21 mouse cellular contexts compared by ENCODE assay signal in the genomic region with DNA sequence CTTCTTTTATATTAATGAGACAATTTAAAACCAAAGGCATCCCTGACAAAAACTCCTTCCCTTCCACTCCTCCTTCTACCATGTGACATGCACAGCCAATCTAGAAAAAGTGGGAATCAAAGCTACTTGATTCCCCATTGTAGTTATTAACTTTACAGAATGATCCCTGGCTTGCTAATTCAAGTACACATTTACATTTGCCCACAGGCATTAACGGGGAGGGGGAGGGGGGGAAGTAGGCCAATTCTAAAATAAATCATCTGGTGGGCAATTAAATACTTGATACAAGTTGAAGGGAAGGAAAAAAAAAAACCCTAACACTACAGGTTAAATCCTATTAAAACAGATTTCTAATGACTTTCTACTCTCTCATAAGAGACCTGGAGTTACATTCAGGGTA.
DNase-seq lines count a peak whose midpoint lies in the region; ATAC-seq and TF ChIP-seq lines count a peak whose summit lies in the region.
"Had no signal": no experiment of that assay in that cellular context is flagged by ENCODE, and none has a peak within 500 bp of the region (broad histone marks: within the 10 kb centered on the region; RNA-seq: fewer than 3 reads in every experiment).

No protein-coding gene starts in this region.

- no peak overlapping the region for H3K9ac ChIP-seq in forebrain, embryonic 13.5 days
- H3K9ac ChIP-seq in forebrain, embryonic 11.5 days (ENCODE audit: low read length), result no peak overlapping the region
- no peak overlapping the region for H3K9ac ChIP-seq in hindbrain, postnatal 0 days (replicated peaks; ENCODE audit: low read length)
- H3K9ac ChIP-seq in midbrain, embryonic 14.5 days (replicated peaks; ENCODE audit: low read length), result no peak overlapping the region
- H3K9ac ChIP-seq in midbrain, postnatal 0 days (replicated peaks; ENCODE audit: low read length, poor library complexity, severe bottlenecking), result no peak overlapping the region
- H3K9ac ChIP-seq: embryonic facial prominence, embryonic 13.5 days; embryonic facial prominence, embryonic 15.5 days; forebrain, embryonic 12.5 days had no signal

- no peak for TF ChIP-seq CTCF in hindbrain, postnatal 0 days (IDR thresholded peaks at IDR 0.05; ENCODE audit: low read depth)
- no peak for TF ChIP-seq CTCF in midbrain, postnatal 0 days (IDR thresholded peaks at IDR 0.05)
- TF ChIP-seq CTCF in brain, embryonic 14.5 days (IDR thresholded peaks at IDR 0.05; ENCODE audit: borderline replicate concordance, extremely low read depth, insufficient read depth, insufficient read length), result no peak

- H3K36me3 ChIP-seq in forebrain, embryonic 13.5 days (ENCODE audit: poor library complexity, severe bottlenecking), result no peaks in the 10 kb centered on the region
- no peaks in the 10 kb centered on the region for H3K36me3 ChIP-seq in forebrain, embryonic 11.5 days (ENCODE audit: control insufficient read depth, insufficient read depth, low read length)
- H3K36me3 ChIP-seq in hindbrain, postnatal 0 days (ENCODE audit: insufficient read depth, low read length), result no peaks in the 10 kb centered on the region
- H3K36me3 ChIP-seq in hindbrain, embryonic 10.5 days, result no peaks in the 10 kb centered on the region
- no peaks in the 10 kb centered on the region for H3K36me3 ChIP-seq in midbrain, embryonic 14.5 days (ENCODE audit: control insufficient read depth, insufficient read depth, low read length)
- H3K36me3 ChIP-seq in midbrain, postnatal 0 days (ENCODE audit: insufficient read depth, low read length), result no peaks in the 10 kb centered on the region
- H3K36me3 ChIP-seq: embryonic facial prominence, embryonic 13.5 days; embryonic facial prominence, embryonic 15.5 days; forebrain, embryonic 12.5 days had no signal

- DNase-seq in forebrain, embryonic 11.5 days (ENCODE audit: low spot score), result no peak
- no peak for DNase-seq in hindbrain, postnatal 0 days (ENCODE audit: low spot score)
- DNase-seq in hindbrain, embryonic 10.5 days (ENCODE audit: low spot score), result no peak
- DNase-seq in midbrain, embryonic 14.5 days, result peak; percentile 68
- DNase-seq in midbrain, postnatal 0 days (ENCODE audit: low spot score), result no peak
- peak; percentile 73 for DNase-seq in brain, embryonic 14.5 days (ENCODE audit: low read depth)
- DNase-seq in cerebellum, adult 18-20 months, result no peak
- DNase-seq: adrenal gland, adult 2 months; adrenal gland, postnatal 10 days; adrenal gland, postnatal 25 days; cerebellum, adult 11-12 months; cerebellum, adult 8-10 months; cerebellum, adult 9-11 months; cerebellum, postnatal 14 days; cerebellum, postnatal 36 days; embryo, embryonic 11 days had no signal

- no peak overlapping the region for H3K4me3 ChIP-seq in forebrain, embryonic 13.5 days
- H3K4me3 ChIP-seq in forebrain, embryonic 11.5 days (ENCODE audit: low read depth, low read length), result no peak overlapping the region
- no peak overlapping the region for H3K4me3 ChIP-seq in hindbrain, postnatal 0 days (ENCODE audit: low read length)
- no peak overlapping the region for H3K4me3 ChIP-seq in hindbrain, embryonic 10.5 days
- H3K4me3 ChIP-seq in midbrain, embryonic 14.5 days (replicated peaks; ENCODE audit: low read depth, low read length), result no peak overlapping the region
- no peak overlapping the region for H3K4me3 ChIP-seq in midbrain, postnatal 0 days (ENCODE audit: low read depth, low read length)
- H3K4me3 ChIP-seq: embryonic facial prominence, embryonic 13.5 days; embryonic facial prominence, embryonic 15.5 days; erythroblast, embryonic 14.5 days; forebrain, embryonic 12.5 days had no signal

- peaks cover 52% of the 10 kb centered on the region for H3K4me1 ChIP-seq in forebrain, embryonic 13.5 days
- H3K4me1 ChIP-seq in forebrain, embryonic 11.5 days (replicated peaks; ENCODE audit: control insufficient read depth, insufficient read depth, low read length), result peaks cover 13% of the 10 kb centered on the region; the same call in 1 of the 2 replicates
- 0 out of 2 replicates have a peak, but pooled peaks cover 4% of the 10 kb centered on the region for H3K4me1 ChIP-seq in hindbrain, postnatal 0 days (ENCODE audit: insufficient read depth, low read length)
- peaks cover 75% of the 10 kb centered on the region for H3K4me1 ChIP-seq in hindbrain, embryonic 10.5 days (replicated peaks)
- peaks cover 24% of the 10 kb centered on the region for H3K4me1 ChIP-seq in midbrain, embryonic 14.5 days (ENCODE audit: control insufficient read depth, insufficient read depth, low read length)
- no peaks in the 10 kb centered on the region for H3K4me1 ChIP-seq in midbrain, postnatal 0 days (ENCODE audit: insufficient read depth, low read length)

- no peak overlapping the region for H3K4me2 ChIP-seq in forebrain, embryonic 13.5 days
- H3K4me2 ChIP-seq in forebrain, embryonic 11.5 days (ENCODE audit: low read depth, low read length, severe bottlenecking), result no peak overlapping the region
- no peak overlapping the region for H3K4me2 ChIP-seq in hindbrain, postnatal 0 days (ENCODE audit: low read depth, low read length)
- no peak overlapping the region for H3K4me2 ChIP-seq in midbrain, embryonic 14.5 days (ENCODE audit: low read length)
- H3K4me2 ChIP-seq in midbrain, postnatal 0 days (ENCODE audit: low read depth, low read length, poor library complexity, severe bottlenecking), result no peak overlapping the region
- H3K4me2 ChIP-seq: embryonic facial prominence, embryonic 13.5 days; embryonic facial prominence, embryonic 15.5 days; forebrain, embryonic 12.5 days had no signal

- WGBS in forebrain, embryonic 13.5 days, result 19% methylated on average over 1 of the region's 1 CpGs
- 42% methylated on average over 1 of the region's 1 CpGs for WGBS in forebrain, embryonic 11.5 days
- 32% methylated on average over 1 of the region's 1 CpGs for WGBS in hindbrain, postnatal 0 days
- WGBS in hindbrain, embryonic 10.5 days, result 74% methylated on average over 1 of the region's 1 CpGs
- WGBS in midbrain, embryonic 14.5 days, result 31% methylated on average over 1 of the region's 1 CpGs
- 61% methylated on average over 1 of the region's 1 CpGs for WGBS in midbrain, postnatal 0 days

- no peak for ATAC-seq in forebrain, embryonic 13.5 days
- ATAC-seq in forebrain, embryonic 11.5 days (replicated peaks; ENCODE audit: low FRiP score), result no peak
- 0 out of 2 replicates have a peak, but pooled peaks have one; percentile 16 for ATAC-seq in hindbrain, postnatal 0 days
- peak; percentile 14; the same call in 1 of the 2 replicates for ATAC-seq in midbrain, embryonic 14.5 days (ENCODE audit: low FRiP score, low TSS enrichment)
- ATAC-seq in midbrain, postnatal 0 days (ENCODE audit: low FRiP score), result no peak

- H3K27ac ChIP-seq in forebrain, embryonic 13.5 days, result peak overlapping the region; percentile 38; the same call in 1 of the 2 replicates
- no peak overlapping the region for H3K27ac ChIP-seq in forebrain, embryonic 11.5 days (ENCODE audit: low read depth, low read length)
- H3K27ac ChIP-seq in hindbrain, postnatal 0 days, result no peak overlapping the region
- no peak overlapping the region for H3K27ac ChIP-seq in hindbrain, embryonic 10.5 days
- H3K27ac ChIP-seq in midbrain, embryonic 14.5 days (replicated peaks; ENCODE audit: low read depth, low read length), result no peak overlapping the region
- no peak overlapping the region for H3K27ac ChIP-seq in midbrain, postnatal 0 days (ENCODE audit: low read depth, low read length)
- H3K27ac ChIP-seq: embryonic facial prominence, embryonic 13.5 days; embryonic facial prominence, embryonic 15.5 days had no signal

- no peak for TF ChIP-seq POLR2A in brain, embryonic 14.5 days (IDR thresholded peaks at IDR 0.05; ENCODE audit: borderline replicate concordance, extremely low read depth, insufficient read depth, insufficient read length, poor library complexity, severe bottlenecking)

- H3K27me3 ChIP-seq in forebrain, embryonic 13.5 days, result no peaks in the 10 kb centered on the region
- H3K27me3 ChIP-seq in forebrain, embryonic 11.5 days (ENCODE audit: control insufficient read depth, insufficient read depth, low read length), result no peaks in the 10 kb centered on the region
- no peaks in the 10 kb centered on the region for H3K27me3 ChIP-seq in hindbrain, postnatal 0 days (ENCODE audit: insufficient read depth, low read length)
- no peaks in the 10 kb centered on the region for H3K27me3 ChIP-seq in hindbrain, embryonic 10.5 days (ENCODE audit: insufficient read depth, poor library complexity, severe bottlenecking)
- H3K27me3 ChIP-seq in midbrain, embryonic 14.5 days (ENCODE audit: control insufficient read depth, insufficient read depth, low read length), result no peaks in the 10 kb centered on the region
- H3K27me3 ChIP-seq in midbrain, postnatal 0 days (ENCODE audit: insufficient read depth, low read length), result no peaks in the 10 kb centered on the region
- H3K27me3 ChIP-seq: embryonic facial prominence, embryonic 13.5 days; embryonic facial prominence, embryonic 15.5 days; forebrain, embryonic 12.5 days had no signal

- no peaks in the 10 kb centered on the region for H3K9me3 ChIP-seq in forebrain, embryonic 13.5 days (replicated peaks)
- no peaks in the 10 kb centered on the region for H3K9me3 ChIP-seq in forebrain, embryonic 11.5 days (ENCODE audit: control insufficient read depth, low read length)
- H3K9me3 ChIP-seq in hindbrain, postnatal 0 days (ENCODE audit: low read length), result no peaks in the 10 kb centered on the region
- no peaks in the 10 kb centered on the region for H3K9me3 ChIP-seq in hindbrain, embryonic 10.5 days
- no peaks in the 10 kb centered on the region for H3K9me3 ChIP-seq in midbrain, embryonic 14.5 days (ENCODE audit: control insufficient read depth, low read length)
- no peaks in the 10 kb centered on the region for H3K9me3 ChIP-seq in midbrain, postnatal 0 days (ENCODE audit: low read length)
- H3K9me3 ChIP-seq: embryonic facial prominence, embryonic 13.5 days; embryonic facial prominence, embryonic 15.5 days; forebrain, embryonic 12.5 days had no signal

Comparison
In these comparisons a context has a peak if more than half of its experiments do, and no peak if none do; other contexts are left out.
1. ATAC-seq: peak in hindbrain, postnatal 0 days (single experiment) and midbrain, embryonic 14.5 days (single experiment); none in forebrain, embryonic 13.5 days (single experiment), forebrain, embryonic 11.5 days (single experiment) and midbrain, postnatal 0 days (single experiment).
2. DNase-seq: peak in midbrain, embryonic 14.5 days (single experiment) and brain, embryonic 14.5 days (single experiment); none in forebrain, embryonic 11.5 days (single experiment), hindbrain, postnatal 0 days (single experiment), hindbrain, embryonic 10.5 days (single experiment), midbrain, postnatal 0 days (single experiment) and cerebellum, adult 18-20 months (0 of 2).